Mouse (Mus musculus): ENCODE measurements around the gene Slc4a5. TPM values are rescaled to one million over a fixed set of nuclear protein-coding genes. Genes with fewer than 3 reads are reported as not detected.

The Slc4a5 gene
- polyA plus RNA-seq, 2 experiments = 0.52 to 1.4 TPM

- no peaks in the 10 kb centered on the region for H3K9me3 ChIP-seq (ENCODE audit: control insufficient read depth, low read length)
- H3K27me3 ChIP-seq (ENCODE audit: control insufficient read depth, insufficient read depth, low read length) = no peaks in the 10 kb centered on the region
- 57% methylated on average over 1 of the region's 1 CpGs for WGBS (ENCODE audit: insufficient replicate concordance)
- H3K4me1 ChIP-seq (replicated peaks; ENCODE audit: control insufficient read depth in 2 of 2, insufficient read depth in 2 of 2, low read length in 1 of 2) = peaks cover 10 to 13% of the 10 kb centered on the region in 2 experiments
- peaks cover 4% of the 10 kb centered on the region; the same call in 1 of the 2 replicates for H3K36me3 ChIP-seq (replicated peaks; ENCODE audit: control insufficient read depth, insufficient read depth, low read depth)
- TF ChIP-seq CTCF (IDR thresholded peaks at IDR 0.05; ENCODE audit: low read depth) (no peak), EP300 (IDR thresholded peaks at IDR 0.05; ENCODE audit: low read depth) (no peak)
- no peak overlapping the region for H3K4me2 ChIP-seq (ENCODE audit: low read depth)
- ATAC-seq (ENCODE audit: insufficient read depth) (no peak), DNase-seq (ENCODE audit: low read depth in 3 of 3, low spot score in 3 of 3) (no peak)
- H3K9ac ChIP-seq (replicated peaks) = no peak overlapping the region
- H3K27ac ChIP-seq = no peak overlapping the region
- no peak overlapping the region for H3K4me3 ChIP-seq (ENCODE audit: insufficient read depth in 1 of 2, low read depth in 2 of 2, low read length in 2 of 2)
Measured at GRCm38 (mm10) chr6:83321927-83322326, 102.3 kb downstream of the Slc4a5 start.

- WGBS (ENCODE audit: insufficient replicate concordance) = 63% methylated on average over 2 of the region's 2 CpGs
- Histone ChIP-seq H3K9ac (replicated peaks) (no peak overlapping the region), H3K9me3 (ENCODE audit: control insufficient read depth, low read length) (no peaks in the 10 kb centered on the region), H3K36me3 (replicated peaks; ENCODE audit: control insufficient read depth, insufficient read depth, low read depth) (peaks cover 5% of the 10 kb centered on the region), H3K27ac (no peak overlapping the region), H3K4me2 (ENCODE audit: low read depth) (no peak overlapping the region), H3K4me1 (replicated peaks; ENCODE audit: control insufficient read depth in 2 of 2, insufficient read depth in 2 of 2, low read length in 1 of 2) (peaks cover 15 to 16% of the 10 kb centered on the region in 2 experiments), H3K4me3 (ENCODE audit: insufficient read depth in 1 of 2, low read depth in 2 of 2, low read length in 2 of 2) (no peak overlapping the region), H3K27me3 (ENCODE audit: control insufficient read depth, insufficient read depth, low read length) (no peaks in the 10 kb centered on the region)
- TF ChIP-seq CTCF (IDR thresholded peaks at IDR 0.05; ENCODE audit: low read depth) (no peak), EP300 (IDR thresholded peaks at IDR 0.05; ENCODE audit: low read depth) (no peak)
- DNase-seq (ENCODE audit: low read depth in 3 of 3, low spot score in 3 of 3) = no peak
- ATAC-seq (ENCODE audit: insufficient read depth) = no peak
Measured at GRCm38 (mm10) chr6:83322794-83323193, 103.2 kb downstream of the Slc4a5 start.

GRCm38 (mm10) chr6:83323652-83324419 is 104.2 kb downstream of the Slc4a5 start:
- TF ChIP-seq CTCF (IDR thresholded peaks at IDR 0.05; ENCODE audit: low read depth) = no peak
- TF ChIP-seq EP300 (IDR thresholded peaks at IDR 0.05; ENCODE audit: low read depth) = no peak
- Histone ChIP-seq H3K36me3 (replicated peaks; ENCODE audit: control insufficient read depth, insufficient read depth, low read depth) (peaks cover 9% of the 10 kb centered on the region), H3K27me3 (ENCODE audit: control insufficient read depth, insufficient read depth, low read length) (no peaks in the 10 kb centered on the region), H3K9ac (replicated peaks) (no peak overlapping the region; the same call in 1 of the 2 replicates), H3K9me3 (ENCODE audit: control insufficient read depth, low read length) (no peaks in the 10 kb centered on the region), H3K4me2 (ENCODE audit: low read depth) (peak overlapping the region; percentile 97; the same call in 1 of the 2 replicates), H3K4me1 (replicated peaks; ENCODE audit: control insufficient read depth in 2 of 2, insufficient read depth in 2 of 2, low read length in 1 of 2) (peaks cover 15 to 17% of the 10 kb centered on the region in 2 experiments), H3K27ac (no peak overlapping the region), H3K4me3 (ENCODE audit: insufficient read depth in 1 of 2, low read depth in 2 of 2, low read length in 2 of 2) (no peak overlapping the region)
- WGBS (ENCODE audit: insufficient replicate concordance) = 39% methylated on average over 8 of the region's 8 CpGs
- no peak for DNase-seq (ENCODE audit: low read depth in 3 of 3, low spot score in 3 of 3)
- no peak for ATAC-seq (ENCODE audit: insufficient read depth)

GRCm38 (mm10) chr6:83325525-83326393 is 106.1 kb downstream of the Slc4a5 start, which contains the start of the genes Mthfd2 and Mob1a:
Mthfd2 (minus strand) TSS chr6:83325908.
Mob1a (plus strand) TSS chr6:83326016.
- Histone ChIP-seq H3K9me3 (ENCODE audit: control insufficient read depth, low read length) (no peaks in the 10 kb centered on the region), H3K4me1 (replicated peaks; ENCODE audit: control insufficient read depth in 2 of 2, insufficient read depth in 2 of 2, low read length in 1 of 2) (peaks cover 15 to 17% of the 10 kb centered on the region in 2 experiments), H3K27ac (peak within 1 kb of the TSS; percentile 93), H3K9ac (replicated peaks) (peak within 1 kb of the TSS; percentile 96), H3K4me3 (ENCODE audit: insufficient read depth in 1 of 2, low read depth in 2 of 2, low read length in 2 of 2) (peak within 1 kb of the TSS; percentile 95 to 98), H3K4me2 (ENCODE audit: low read depth) (peak within 1 kb of the TSS; percentile 97), H3K27me3 (ENCODE audit: control insufficient read depth, insufficient read depth, low read length) (no peaks in the 10 kb centered on the region), H3K36me3 (replicated peaks; ENCODE audit: control insufficient read depth, insufficient read depth, low read depth) (peaks cover 28% of the 10 kb centered on the region)
- peak; percentile 95 to 96 (median 95) for DNase-seq (ENCODE audit: low read depth in 3 of 3, low spot score in 3 of 3)
- peak; percentile 98 for ATAC-seq (ENCODE audit: insufficient read depth)
- TF ChIP-seq EP300 (IDR thresholded peaks at IDR 0.05; ENCODE audit: low read depth) = peak; percentile 87
- TF ChIP-seq CTCF (IDR thresholded peaks at IDR 0.05; ENCODE audit: low read depth) = no peak
- WGBS (ENCODE audit: insufficient replicate concordance) = under 1% methylated on average over 62 of the region's 65 CpGs
